Mouse (Mus musculus): ENCODE results near the gene Kmt5c. TPM values are rescaled to one million over a fixed set of nuclear protein-coding genes. Genes with fewer than 3 reads are reported as not detected.
A peak's percentile ranks its signal among the peaks of the same experiment; 100 is the strongest.

Gene Kmt5c
- total and polyA plus RNA-seq, 2 experiments from 2014 or later = 35.1 to 36.8 TPM

DNA sequence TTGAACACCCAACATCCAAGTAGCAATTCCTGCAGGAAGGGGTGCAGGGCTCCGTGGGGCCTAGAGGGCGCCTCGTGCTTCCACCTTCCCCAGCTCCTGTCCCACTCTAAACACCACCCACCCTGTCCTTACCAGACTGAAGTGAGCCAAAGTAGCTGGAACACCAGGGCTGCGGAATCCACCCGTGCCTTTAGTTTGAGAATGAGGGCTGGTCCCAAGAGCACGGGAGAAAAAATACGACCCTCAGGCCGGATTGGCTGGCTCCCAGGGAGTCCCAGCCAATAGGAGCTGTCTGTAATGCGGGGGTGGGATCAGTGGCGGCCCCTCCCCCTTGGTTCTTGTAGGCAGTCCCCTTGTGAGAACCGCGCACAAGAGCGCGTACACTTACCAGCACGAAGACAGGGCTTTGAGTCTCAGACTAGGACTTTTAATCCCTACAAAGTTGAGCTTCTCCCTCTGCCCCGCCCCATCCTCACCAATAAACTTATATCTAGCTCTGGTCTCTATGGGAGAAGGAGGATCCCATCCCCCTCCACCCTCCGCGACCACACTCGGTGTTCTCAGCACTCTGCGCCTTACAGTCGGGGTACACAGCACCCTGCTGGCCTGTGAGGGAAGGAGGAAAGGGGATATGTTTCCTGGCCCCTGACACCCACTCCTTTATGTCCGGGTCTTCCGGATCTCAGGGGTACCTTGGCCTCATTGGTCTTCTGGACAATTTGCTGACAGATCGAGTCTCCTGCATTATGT, 13.1 kb downstream of the Kmt5c start, which contains the start of gene Cox6b2:
Gene Cox6b2 (minus strand): TSS at position 274 of the 750 bp plus-strand sequence.
- peak within 1 kb of the TSS; percentile 48 for H3K4me2 ChIP-seq (ENCODE audit: low read depth)
- no peaks in the 10 kb centered on the region for H3K36me3 ChIP-seq (ENCODE audit: insufficient read depth)
- no peaks in the 10 kb centered on the region for H3K27me3 ChIP-seq (ENCODE audit: insufficient read depth, low read length)
- 0 out of 2 replicates have a peak, but pooled peaks have one; percentile 13 for TF ChIP-seq CTCF (IDR thresholded peaks at IDR 0.05; ENCODE audit: low read depth)
- DNase-seq (peak; percentile 84), ATAC-seq (peak; percentile 94)
- no peaks in the 10 kb centered on the region for H3K4me1 ChIP-seq (ENCODE audit: insufficient read depth)
- H3K9me3 ChIP-seq (ENCODE audit: low read length) = no peaks in the 10 kb centered on the region
- 4% methylated on average over 24 of the region's 24 CpGs for WGBS
- H3K27ac ChIP-seq (ENCODE audit: low read depth, low read length) = no peak within 1 kb of the TSS
- peak within 1 kb of the TSS; percentile 14 for H3K9ac ChIP-seq
- peak within 1 kb of the TSS; percentile 20 for H3K4me3 ChIP-seq (ENCODE audit: low read depth, low read length)

DNA sequence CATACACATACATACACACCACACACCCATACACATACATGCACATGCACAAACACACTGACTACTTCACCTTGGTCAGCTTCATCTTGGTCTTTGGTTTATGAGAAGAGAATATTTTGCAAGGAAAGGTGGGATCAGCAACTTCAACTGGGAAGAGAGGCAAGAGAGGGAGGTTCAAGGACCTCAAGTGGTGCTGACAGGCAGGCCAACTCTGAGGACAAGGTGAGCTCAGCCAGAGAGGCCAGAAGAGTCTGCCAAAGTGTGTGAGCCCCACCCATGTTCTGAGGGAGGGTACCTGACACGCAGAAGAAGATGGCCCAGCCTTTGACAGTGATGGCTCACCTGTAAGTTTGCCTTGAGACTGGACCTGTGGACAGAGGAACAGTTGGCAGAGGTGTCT, 19.8 kb downstream of the Kmt5c start:
- Histone ChIP-seq H3K27me3 (ENCODE audit: insufficient read depth, low read length) (no peaks in the 10 kb centered on the region), H3K36me3 (ENCODE audit: insufficient read depth) (no peaks in the 10 kb centered on the region), H3K4me2 (ENCODE audit: low read depth) (no peak overlapping the region), H3K27ac (ENCODE audit: low read depth, low read length) (no peak overlapping the region), H3K4me3 (ENCODE audit: low read depth, low read length) (no peak overlapping the region), H3K9ac (no peak overlapping the region), H3K9me3 (ENCODE audit: low read length) (no peaks in the 10 kb centered on the region), H3K4me1 (ENCODE audit: insufficient read depth) (no peaks in the 10 kb centered on the region)
- WGBS = 42% methylated on average over 1 of the region's 1 CpGs
- no peak for DNase-seq
- no peak for ATAC-seq
- no peak for TF ChIP-seq CTCF (IDR thresholded peaks at IDR 0.05; ENCODE audit: low read depth)

DNA sequence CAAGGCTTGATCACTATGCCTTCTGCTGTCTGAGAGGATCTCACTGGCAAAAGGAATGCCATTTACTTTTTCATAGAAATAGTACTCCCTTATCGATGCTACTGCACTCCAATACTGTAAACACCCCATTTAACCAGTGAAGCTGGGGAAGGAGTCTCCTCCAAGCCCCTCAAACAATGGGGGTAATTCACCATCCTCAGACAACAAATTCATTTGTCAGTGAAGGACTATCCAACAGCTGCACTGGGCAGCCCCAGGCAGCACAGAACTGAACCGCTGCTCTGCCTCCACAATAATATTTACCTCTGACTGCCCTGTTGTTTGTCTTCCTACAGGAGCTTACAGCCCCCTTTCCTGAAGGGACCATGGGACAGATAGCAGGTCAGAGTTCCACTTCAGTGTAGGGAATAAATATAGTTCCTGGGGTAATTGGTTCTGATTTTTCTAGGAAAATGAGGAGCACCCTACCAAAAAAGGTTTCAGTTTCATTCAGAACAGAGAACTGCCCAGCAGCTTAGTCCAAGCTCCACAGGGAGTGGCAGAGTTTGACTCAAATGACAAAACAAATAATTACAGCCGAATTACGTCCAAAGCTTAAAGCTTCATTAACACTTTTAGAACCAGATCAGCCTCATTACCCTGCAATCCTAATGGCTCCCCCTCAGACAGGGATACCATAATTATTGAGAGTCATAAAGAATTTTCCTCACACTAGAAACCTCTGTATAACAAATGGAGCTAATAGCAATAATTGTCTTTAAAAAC, 25.2 kb downstream of the Kmt5c start:
- no peaks in the 10 kb centered on the region for H3K9me3 ChIP-seq (ENCODE audit: low read length)
- no peak overlapping the region for H3K27ac ChIP-seq (ENCODE audit: low read depth, low read length)
- ATAC-seq (no peak), DNase-seq (no peak)
- no peaks in the 10 kb centered on the region for H3K27me3 ChIP-seq (ENCODE audit: insufficient read depth, low read length)
- no peak for TF ChIP-seq CTCF (IDR thresholded peaks at IDR 0.05; ENCODE audit: low read depth)
- H3K9ac ChIP-seq = no peak overlapping the region
- H3K4me1 ChIP-seq (ENCODE audit: insufficient read depth) = no peaks in the 10 kb centered on the region
- 3% methylated on average over 4 of the region's 4 CpGs for WGBS
- no peak overlapping the region for H3K4me2 ChIP-seq (ENCODE audit: low read depth)
- H3K4me3 ChIP-seq (ENCODE audit: low read depth, low read length) = no peak overlapping the region
- no peaks in the 10 kb centered on the region for H3K36me3 ChIP-seq (ENCODE audit: insufficient read depth)

DNA sequence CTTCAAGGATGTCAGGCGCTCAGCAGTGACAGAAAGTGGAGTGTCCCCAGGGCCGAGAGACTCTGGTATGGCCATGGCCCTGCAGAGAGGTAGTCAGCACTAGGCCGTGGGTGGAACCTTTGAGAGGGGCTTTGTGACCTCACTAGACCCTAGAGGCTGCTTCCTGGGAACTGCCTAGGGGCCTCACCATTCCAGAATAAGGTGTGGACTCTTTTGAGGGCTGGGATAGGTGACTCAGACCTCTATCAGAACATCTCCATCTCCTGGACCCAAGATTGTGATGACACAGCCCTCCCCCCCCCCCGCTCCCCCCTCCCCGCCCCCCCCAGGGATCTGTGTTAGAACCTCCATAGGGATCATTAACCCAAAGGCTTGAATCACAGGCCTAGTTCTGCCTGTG, 31.3 kb downstream of the Kmt5c start, which contains the start of gene Fam71e2:
Gene Fam71e2 (minus strand): TSS at position 101 of the 400 bp plus-strand sequence.
- TF ChIP-seq CTCF (IDR thresholded peaks at IDR 0.05; ENCODE audit: low read depth) = no peak
- Histone ChIP-seq H3K9me3 (ENCODE audit: low read length) (no peaks in the 10 kb centered on the region), H3K36me3 (ENCODE audit: insufficient read depth) (no peaks in the 10 kb centered on the region), H3K27me3 (ENCODE audit: insufficient read depth, low read length) (peaks cover 19% of the 10 kb centered on the region), H3K4me2 (ENCODE audit: low read depth) (no peak within 1 kb of the TSS), H3K27ac (ENCODE audit: low read depth, low read length) (no peak within 1 kb of the TSS), H3K4me1 (ENCODE audit: insufficient read depth) (no peaks in the 10 kb centered on the region), H3K4me3 (ENCODE audit: low read depth, low read length) (no peak within 1 kb of the TSS), H3K9ac (no peak within 1 kb of the TSS)
- 78% methylated on average over 5 of the region's 5 CpGs for WGBS
- no peak for ATAC-seq
- DNase-seq = no peak

DNA sequence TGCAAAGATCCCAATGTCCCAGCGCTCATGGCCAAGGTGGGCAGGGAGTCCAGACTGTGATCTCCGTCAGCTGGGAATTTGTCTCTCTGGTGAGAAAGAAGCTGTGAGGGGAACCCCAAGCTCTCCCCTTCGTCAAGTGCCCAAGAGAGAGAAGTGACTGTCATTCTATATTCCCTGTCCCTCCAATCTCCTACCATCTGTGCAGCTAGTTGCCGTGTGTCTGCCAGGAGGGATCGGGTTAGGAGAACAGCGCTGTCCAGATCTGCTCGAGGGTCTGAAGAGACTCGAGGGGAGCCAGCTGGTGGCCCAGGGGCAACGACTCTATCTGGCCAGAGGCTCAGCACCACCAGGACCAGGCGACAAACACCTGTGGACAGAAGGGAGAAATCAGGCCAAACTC, 36.2 kb downstream of the Kmt5c start:
- DNase-seq = no peak
- 56% methylated on average over 10 of the region's 10 CpGs for WGBS
- no peak overlapping the region for H3K4me3 ChIP-seq (ENCODE audit: low read depth, low read length)
- H3K9me3 ChIP-seq (ENCODE audit: low read length) = no peaks in the 10 kb centered on the region
- no peak overlapping the region for H3K27ac ChIP-seq (ENCODE audit: low read depth, low read length)
- no peaks in the 10 kb centered on the region for H3K36me3 ChIP-seq (ENCODE audit: insufficient read depth)
- no peak overlapping the region for H3K4me2 ChIP-seq (ENCODE audit: low read depth)
- no peak for TF ChIP-seq CTCF (IDR thresholded peaks at IDR 0.05; ENCODE audit: low read depth)
- no peak for ATAC-seq
- H3K27me3 ChIP-seq (ENCODE audit: insufficient read depth, low read length) = peaks cover 46% of the 10 kb centered on the region
- H3K4me1 ChIP-seq (ENCODE audit: insufficient read depth) = no peaks in the 10 kb centered on the region
- H3K9ac ChIP-seq = no peak overlapping the region

DNA sequence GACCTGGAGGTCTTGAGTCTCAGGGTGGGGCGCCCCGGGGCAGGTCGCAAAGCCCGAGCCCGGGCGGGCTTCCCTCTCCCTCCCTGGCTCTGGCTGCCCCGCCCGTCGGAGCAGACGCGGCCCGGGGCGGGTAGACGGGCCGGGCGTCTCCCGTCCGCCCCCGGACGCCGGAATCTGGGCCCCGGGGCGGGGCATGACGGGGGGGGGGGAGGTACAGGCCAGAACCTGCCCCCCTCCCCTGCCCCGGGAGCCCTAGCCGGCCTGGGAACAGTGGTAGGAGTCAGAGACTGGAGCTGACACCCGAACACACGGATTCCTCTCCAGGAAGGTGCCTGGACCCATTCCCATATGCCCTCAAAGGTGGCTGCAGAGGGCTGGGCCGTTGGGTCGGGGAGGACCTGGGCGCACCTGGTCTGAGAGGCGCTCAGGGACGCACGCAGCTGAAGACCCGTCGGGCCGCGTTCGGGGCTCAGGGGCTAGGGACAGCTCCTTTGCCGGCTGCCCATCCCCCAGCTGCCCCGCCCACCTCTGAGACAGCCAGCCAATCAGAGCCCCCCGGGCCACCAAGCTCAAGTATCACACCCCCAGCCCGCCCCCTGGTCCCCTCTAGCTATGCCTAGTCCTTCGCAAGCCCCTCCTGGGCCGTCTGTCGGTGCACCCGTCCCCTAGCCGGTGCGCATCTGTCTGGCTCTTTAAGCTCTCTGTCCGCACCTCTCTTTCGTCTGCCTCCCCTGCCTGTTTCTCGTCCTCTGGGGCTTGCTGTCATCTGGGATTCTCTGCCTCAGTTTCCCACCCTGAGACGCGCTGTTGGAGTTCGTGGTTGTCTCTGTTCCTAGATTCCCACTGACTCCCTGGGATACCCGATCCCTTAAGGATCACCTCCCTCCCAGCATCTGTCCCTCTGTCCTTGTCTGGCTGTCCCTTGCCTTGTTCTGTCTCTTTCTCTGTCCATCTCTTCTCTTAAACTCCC, 37.2 kb downstream of the Kmt5c start:
- no peaks in the 10 kb centered on the region for H3K9me3 ChIP-seq (ENCODE audit: low read length)
- peak overlapping the region; percentile 35 for H3K4me3 ChIP-seq (ENCODE audit: low read depth, low read length)
- H3K4me1 ChIP-seq (ENCODE audit: insufficient read depth) = no peaks in the 10 kb centered on the region
- H3K9ac ChIP-seq = peak overlapping the region; percentile 44
- 1% methylated on average over 38 of the region's 56 CpGs for WGBS
- DNase-seq (peak; percentile 57), ATAC-seq (peak; percentile 79)
- no peak overlapping the region for H3K27ac ChIP-seq (ENCODE audit: low read depth, low read length)
- H3K27me3 ChIP-seq (ENCODE audit: insufficient read depth, low read length) = peaks cover 46% of the 10 kb centered on the region
- TF ChIP-seq CTCF (IDR thresholded peaks at IDR 0.05; ENCODE audit: low read depth) = no peak
- H3K36me3 ChIP-seq (ENCODE audit: insufficient read depth) = no peaks in the 10 kb centered on the region
- H3K4me2 ChIP-seq (ENCODE audit: low read depth) = peak overlapping the region; percentile 51
